Mouse (Mus musculus) lung, adult 2 months (tissue): ENCODE results near the gene Prkar2b. TPM values are rescaled to one million over a fixed set of nuclear protein-coding genes. Genes with fewer than 3 reads are reported as not detected.

Experiments used
- DNase-seq: peaks from one replicate; pipeline ENCODE4 v3.0.0; 2022
- H3K4me1 ChIP-seq: fragments of 200-500 bp; 2 replicates; pipeline ENCODE4 v1.6.1; 2011; ENCODE audit warnings: low read length; ENCODE audit not compliant: control insufficient read depth, insufficient read depth
- H3K4me3 ChIP-seq: fragments of 200-500 bp; replicated peaks from 2 replicates; pipeline ENCODE3; 2011; ENCODE audit warnings: low read depth, mild to moderate bottlenecking, control low read depth, low read length; ENCODE audit errors: extremely low read depth
- CTCF ChIP-seq: fragments of 200-500 bp; IDR thresholded peaks from 2 replicates; pipeline ENCODE4 v1.5.1; 2011; ENCODE audit warnings: mild to moderate bottlenecking, low read length, control low read depth; ENCODE audit not compliant: insufficient read depth
- POLR2A ChIP-seq: fragments of 200-500 bp; IDR thresholded peaks from 2 replicates; pipeline ENCODE4 v1.6.1; 2011; ENCODE audit warnings: low read depth, mild to moderate bottlenecking, control low read depth, low read length, borderline replicate concordance; ENCODE audit errors: extremely low read depth
- WGBS: fragments of 180-500 bp; shearing (Covaris S2); methylation state at CpG from one replicate; pipeline ENCODE4 v1.1.7; 2018; 5-methylcytosine and 5-hydroxymethylcytosine counted together
- polyA plus RNA-seq: library from polyadenylated mRNA; depleted of rRNA; stranded (reverse); fragments of >200 nt; gene quantifications from 2 replicates; pipeline ENCODE4 v1.2.3, GENCODE M21; 2012

Gene Prkar2b
- polyA plus RNA-seq, 1 experiment = 10.9 TPM

- Histone ChIP-seq H3K4me3 (no peak overlapping the region), H3K4me1 (no peaks in the 10 kb centered on the region)
- TF ChIP-seq POLR2A (no peak), CTCF (no peak)
- WGBS = 85% methylated on average over 3 of the region's 3 CpGs
- no peak for DNase-seq
Measured at GRCm38 (mm10) chr12:31937613-31938012, 123.5 kb downstream of the Prkar2b start.

- TF ChIP-seq POLR2A = no peak
- no peak for TF ChIP-seq CTCF
- Histone ChIP-seq H3K4me3 (no peak overlapping the region), H3K4me1 (no peaks in the 10 kb centered on the region)
- 65% methylated on average over 6 of the region's 6 CpGs for WGBS
- DNase-seq = no peak
Measured at GRCm38 (mm10) chr12:31936657-31937300, 124.3 kb downstream of the Prkar2b start.

- H3K4me1 ChIP-seq = no peaks in the 10 kb centered on the region
- TF ChIP-seq POLR2A (no peak), CTCF (no peak)
- no peak for DNase-seq
- WGBS = 98% methylated on average over 3 of the region's 3 CpGs
- no peak overlapping the region for H3K4me3 ChIP-seq
Measured at GRCm38 (mm10) chr12:31931818-31932217, 129.3 kb downstream of the Prkar2b start.

GRCm38 (mm10) chr12:31928498-31928897, 132.6 kb downstream of the Prkar2b start:
- DNase-seq = no peak
- Histone ChIP-seq H3K4me1 (no peaks in the 10 kb centered on the region), H3K4me3 (no peak overlapping the region)
- no peak for TF ChIP-seq CTCF
- WGBS = 42% methylated on average over 3 of the region's 3 CpGs

- 52% methylated on average over 4 of the region's 4 CpGs for WGBS
- DNase-seq = peak; percentile 58
- TF ChIP-seq CTCF (peak; percentile 71), POLR2A (no peak)
- no peak overlapping the region for H3K4me3 ChIP-seq
- no peaks in the 10 kb centered on the region for H3K4me1 ChIP-seq
Measured at GRCm38 (mm10) chr12:31926661-31927061, 134.4 kb downstream of the Prkar2b start.

GRCm38 (mm10) chr12:31925343-31925742, 135.8 kb downstream of the Prkar2b start:
- Histone ChIP-seq H3K4me3 (no peak overlapping the region), H3K4me1 (no peaks in the 10 kb centered on the region)
- no peak for TF ChIP-seq CTCF
- no peak for TF ChIP-seq POLR2A
- DNase-seq = no peak
- WGBS = 88% methylated on average over 6 of the region's 6 CpGs

GRCm38 (mm10) chr12:31924135-31924534, 137.0 kb downstream of the Prkar2b start:
- TF ChIP-seq CTCF = no peak
- no peak for TF ChIP-seq POLR2A
- H3K4me3 ChIP-seq = no peak overlapping the region

GRCm38 (mm10) chr12:31920464-31921405, 140.4 kb downstream of the Prkar2b start:
- TF ChIP-seq CTCF = no peak
- TF ChIP-seq POLR2A = no peak
- Histone ChIP-seq H3K4me1 (no peaks in the 10 kb centered on the region), H3K4me3 (no peak overlapping the region)
- DNase-seq = no peak
- 82% methylated on average over 18 of the region's 18 CpGs for WGBS

More at GRCm38 (mm10) chr12:31924135-31924534, 137.0 kb downstream of the Prkar2b start:
- H3K4me1 ChIP-seq = no peaks in the 10 kb centered on the region
- DNase-seq = no peak
- WGBS = 77% methylated on average over 3 of the region's 3 CpGs

GRCm38 (mm10) chr12:31917245-31917644, 143.9 kb downstream of the Prkar2b start:
- Histone ChIP-seq H3K4me3 (no peak overlapping the region), H3K4me1 (peaks cover 4% of the 10 kb centered on the region; the same call in 1 of the 2 replicates)
- 54% methylated on average over 5 of the region's 5 CpGs for WGBS
- no peak for DNase-seq
- no peak for TF ChIP-seq CTCF
- no peak for TF ChIP-seq POLR2A
